Mouse (Mus musculus): ENCODE results near the gene Gm6993.

DNA sequence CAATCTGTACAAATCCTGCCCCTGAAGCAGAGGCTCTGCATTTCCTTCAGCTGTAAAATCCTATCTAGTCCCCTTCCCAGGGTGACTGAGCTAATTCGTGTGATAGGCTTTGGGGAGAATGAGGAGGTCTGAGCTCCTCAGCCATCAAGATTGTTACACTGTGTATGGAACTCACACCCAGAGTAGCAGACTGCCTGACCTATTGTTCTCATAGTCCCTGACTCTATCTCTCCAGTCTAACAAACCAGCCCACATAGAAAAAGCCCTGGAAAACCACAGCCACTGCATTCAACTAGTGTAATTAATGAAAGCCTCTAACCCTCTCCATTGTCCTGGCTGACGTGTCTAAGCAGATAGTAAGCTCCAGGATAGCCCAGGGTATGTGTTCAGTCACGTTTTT is 6.0 kb downstream of the Gm6993 start:
- TF ChIP-seq POLR2A (IDR thresholded peaks at IDR 0.05; ENCODE audit: insufficient read depth, low read length): no peak
- TF ChIP-seq CTCF (IDR thresholded peaks at IDR 0.05; ENCODE audit: low read depth, low read length): no peak
- TF ChIP-seq EP300 (IDR thresholded peaks at IDR 0.05; ENCODE audit: insufficient read depth, low read depth, low read length): no peak

All from ES-Bruce4 (cell line).